Comparison of ENCODE assay signal across 1 mouse cellular context in the genomic region with DNA sequence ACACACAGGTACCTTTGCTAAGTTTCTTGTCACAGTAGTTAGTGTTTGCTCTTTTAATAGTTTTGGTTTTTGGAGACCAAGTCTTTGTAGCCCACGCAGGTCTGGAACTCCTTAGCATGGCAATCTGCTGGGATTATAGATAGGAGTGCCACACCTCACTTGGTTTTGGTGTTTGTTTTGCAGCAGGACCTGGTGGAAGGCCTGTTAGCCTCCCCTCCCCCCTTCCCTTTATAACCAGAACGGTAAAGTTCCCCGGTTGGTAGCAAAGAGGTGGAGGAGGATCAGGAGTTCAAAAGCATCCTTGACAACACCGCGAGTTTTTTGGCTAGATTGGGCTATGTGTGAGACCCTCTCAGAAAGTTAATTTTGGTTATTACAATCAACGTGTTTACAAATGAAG.
TF ChIP-seq lines count a peak whose summit lies in the region.

No protein-coding gene starts in this region.

TF ChIP-seq in MEL, 35 proteins besides CTCF, POLR2A, EP300 and RAD21:
- TF ChIP-seq TBP (IDR thresholded peaks at IDR 0.05; ENCODE audit: low read depth, low read length): no peak
- TF ChIP-seq UBTF (IDR thresholded peaks at IDR 0.05; ENCODE audit: borderline replicate concordance, insufficient read depth, low read depth, low read length): no peak
- no peak for TF ChIP-seq NRF1 (IDR thresholded peaks at IDR 0.05; ENCODE audit: insufficient read depth, low read depth, low read length, poor library complexity, severe bottlenecking)
- TF ChIP-seq MAX (IDR thresholded peaks at IDR 0.05; ENCODE audit: low read length): no peak
- TF ChIP-seq ZKSCAN1 (IDR thresholded peaks at IDR 0.05; ENCODE audit: low read depth, low read length): no peak
- no peak for TF ChIP-seq ZMIZ1 (IDR thresholded peaks at IDR 0.05; ENCODE audit: low read depth, low read length)
- no peak for TF ChIP-seq ZC3H11A (IDR thresholded peaks at IDR 0.05; ENCODE audit: low read depth, low read length)
- no peak for TF ChIP-seq SMC3 (IDR thresholded peaks at IDR 0.05; ENCODE audit: low read depth, low read length)
- no peak for TF ChIP-seq KAT2A (conservative IDR thresholded peaks at IDR 0.05; ENCODE audit: low read depth, low read length)
- no peak for TF ChIP-seq MAFK (IDR thresholded peaks at IDR 0.05; ENCODE audit: borderline replicate concordance, low read depth, low read length)
- TF ChIP-seq USF1 (IDR thresholded peaks at IDR 0.05; ENCODE audit: low read depth, low read length): no peak
- no peak for TF ChIP-seq RCOR1 (IDR thresholded peaks at IDR 0.05; ENCODE audit: low read depth, low read length)
- no peak for TF ChIP-seq ETS1 (IDR thresholded peaks at IDR 0.05; ENCODE audit: low read depth, low read length)
- TF ChIP-seq CHD1 (IDR thresholded peaks at IDR 0.05; ENCODE audit: low read depth, low read length): no peak
- no peak for TF ChIP-seq NELFE (IDR thresholded peaks at IDR 0.05; ENCODE audit: low read depth, low read length)
- TF ChIP-seq MYB (IDR thresholded peaks at IDR 0.05; ENCODE audit: low read depth, low read length): no peak
